Mouse (Mus musculus) lung, postnatal 0 days (tissue): ENCODE data around the gene Klhl23. TPM values are rescaled to one million over a fixed set of nuclear protein-coding genes. Genes with fewer than 3 reads are reported as not detected.
A peak's percentile ranks its signal among the peaks of the same experiment; 100 is the strongest.

ENCODE experiments used
- ATAC-seq: fragments of 200-750 bp; cut with Nextera tagmentation; 2 replicates; pipeline ENCODE4 v1.8.0; 2017; ENCODE audit warnings: moderate library complexity
- DNase-seq: peaks from one replicate; pipeline ENCODE4 v3.0.0-alpha.2; 2016; ENCODE audit warnings: low spot score
- H3K27ac ChIP-seq: fragments of 300-500 bp; sonication (generic); 2 replicates; pipeline ENCODE4 v1.5.1; 2014; ENCODE audit warnings: antibody characterized with exemption, mild to moderate bottlenecking, low read length, mixed read lengths
- H3K27me3 ChIP-seq: fragments of 300-500 bp; sonication (generic); replicated peaks from 2 replicates; pipeline ENCODE4 v1.6.1; 2014; ENCODE audit warnings: low read length, mixed read lengths; ENCODE audit not compliant: insufficient read depth
- H3K36me3 ChIP-seq: fragments of 300-500 bp; sonication (generic); 2 replicates; pipeline ENCODE4 v1.6.1; 2014; ENCODE audit warnings: low read length, mixed read lengths; ENCODE audit not compliant: insufficient read depth
- H3K4me1 ChIP-seq: fragments of 300-500 bp; sonication (generic); 2 replicates; pipeline ENCODE4 v1.6.1; 2014; ENCODE audit warnings: antibody characterized with exemption, low read depth, low read length, mixed read lengths; ENCODE audit not compliant: insufficient read depth
- H3K4me2 ChIP-seq: fragments of 300-500 bp; sonication (generic); replicated peaks from 2 replicates; pipeline ENCODE4 v1.6.1; 2014; ENCODE audit warnings: low read depth, mild to moderate bottlenecking, low read length, moderate library complexity, mixed read lengths
- H3K4me3 ChIP-seq: fragments of 300-500 bp; sonication (generic); 2 replicates; pipeline ENCODE4 v1.5.1; 2014; ENCODE audit warnings: low read depth, low read length
- H3K9ac ChIP-seq: fragments of 300-500 bp; sonication (generic); replicated peaks from 2 replicates; pipeline ENCODE4 v1.6.1; 2014; ENCODE audit warnings: low read depth, mild to moderate bottlenecking
- H3K9me3 ChIP-seq: fragments of 300-500 bp; sonication (generic); 2 replicates; pipeline ENCODE4 v1.6.1; 2016; ENCODE audit warnings: low read length, mixed read lengths
- CTCF ChIP-seq: IDR thresholded peaks from 2 replicates; pipeline ENCODE4 v1.5.1; 2016; ENCODE audit warnings: antibody characterized with exemption, mild to moderate bottlenecking
- EP300 ChIP-seq: IDR thresholded peaks from 2 replicates; pipeline ENCODE4 v1.6.1; 2016; ENCODE audit warnings: antibody characterized with exemption, mild to moderate bottlenecking, control low read depth
- WGBS: fragments of 180-500 bp; shearing (Covaris S2); extraction: QIAGEN DNeasy Blood & Tissue Kit; methylation state at CpG from one replicate; pipeline ENCODE4 v1.1.7; 2014; 5-methylcytosine and 5-hydroxymethylcytosine counted together
- polyA plus RNA-seq: library from polyadenylated mRNA; unstranded; fragments of >200 nt; fragmentation: Nextera tagmentation; extraction: Ambion mirVana; gene quantifications from 2 replicates; pipeline ENCODE4 v1.2.1, GENCODE M21; 2015

Gene Klhl23
- polyA plus RNA-seq, 1 experiment from 2014 or later = 30.3 TPM

DNA sequence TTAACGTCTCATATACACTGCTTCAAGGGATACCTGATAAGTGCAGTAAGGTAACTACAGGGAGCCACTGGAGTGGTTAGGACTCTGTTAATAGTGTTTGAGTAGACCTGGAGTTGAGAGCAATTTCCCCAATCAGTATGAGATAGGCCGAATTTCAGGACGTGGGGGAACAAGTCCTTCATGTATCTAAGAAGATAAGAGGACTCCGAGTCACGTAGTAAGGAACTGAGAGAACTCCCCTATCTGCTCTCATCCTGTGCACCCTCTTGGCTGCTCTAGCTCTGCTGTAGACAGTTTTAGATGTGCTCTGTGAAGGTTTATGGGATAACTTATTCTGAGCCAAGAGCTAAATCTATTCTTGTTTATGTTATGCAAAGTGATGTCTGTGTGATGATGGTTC lies 5.2 kb upstream of the Klhl23 start:
- H3K27ac ChIP-seq = no peak overlapping the region

DNA sequence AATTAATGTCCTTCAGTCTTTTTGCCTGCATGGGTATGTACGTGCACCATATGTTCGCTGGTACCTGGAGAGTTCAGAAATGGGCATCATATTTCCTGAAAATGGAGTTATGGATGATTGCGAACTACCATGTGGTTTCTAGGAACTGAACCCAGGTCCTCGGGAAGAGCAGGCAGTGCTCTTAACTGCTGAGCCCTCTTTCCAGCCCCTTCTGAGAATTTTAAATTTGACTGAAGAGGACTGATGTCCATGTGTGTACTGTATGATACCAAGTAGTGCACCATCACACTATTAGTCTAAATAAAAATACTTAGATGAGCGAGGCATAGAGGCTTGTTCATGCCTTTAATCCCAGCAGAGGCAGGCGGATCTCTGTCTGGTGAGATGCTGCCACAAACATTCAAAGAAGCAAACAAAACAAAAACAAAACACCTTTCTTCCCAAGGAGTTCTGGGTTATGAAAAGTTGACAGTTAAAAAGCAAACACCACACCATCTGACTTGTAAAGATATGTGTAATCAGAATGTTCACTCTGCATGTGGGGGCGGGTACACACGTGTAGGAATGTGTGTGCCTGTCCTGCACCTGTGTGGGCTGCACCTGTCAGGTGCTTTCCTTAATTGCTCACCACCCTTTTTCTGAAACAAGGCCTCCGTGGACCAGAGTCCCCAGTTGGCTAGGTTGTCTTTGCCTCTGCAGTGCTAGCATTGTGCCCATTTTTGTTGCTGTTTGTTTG lies 3.2 kb upstream of the Klhl23 start:
- no peak for ATAC-seq
- Histone ChIP-seq H3K4me3 (no peak overlapping the region), H3K27me3 (no peaks in the 10 kb centered on the region), H3K9me3 (no peaks in the 10 kb centered on the region), H3K4me1 (no peaks in the 10 kb centered on the region), H3K4me2 (no peak overlapping the region), H3K27ac (no peak overlapping the region), H3K36me3 (no peaks in the 10 kb centered on the region), H3K9ac (no peak overlapping the region)
- 78% methylated on average over 9 of the region's 9 CpGs for WGBS
- DNase-seq = no peak
- TF ChIP-seq EP300 (no peak), CTCF (no peak)

More for the DNA sequence above, 5.2 kb upstream of the Klhl23 start:
- Histone ChIP-seq H3K27me3 (no peaks in the 10 kb centered on the region), H3K9ac (no peak overlapping the region), H3K9me3 (no peaks in the 10 kb centered on the region), H3K4me3 (no peak overlapping the region), H3K4me1 (no peaks in the 10 kb centered on the region), H3K36me3 (no peaks in the 10 kb centered on the region), H3K4me2 (no peak overlapping the region)
- WGBS = 28% methylated on average over 5 of the region's 5 CpGs
- peak; percentile 81 for ATAC-seq
- TF ChIP-seq EP300 = no peak
- TF ChIP-seq CTCF = no peak
- no peak for DNase-seq

DNA sequence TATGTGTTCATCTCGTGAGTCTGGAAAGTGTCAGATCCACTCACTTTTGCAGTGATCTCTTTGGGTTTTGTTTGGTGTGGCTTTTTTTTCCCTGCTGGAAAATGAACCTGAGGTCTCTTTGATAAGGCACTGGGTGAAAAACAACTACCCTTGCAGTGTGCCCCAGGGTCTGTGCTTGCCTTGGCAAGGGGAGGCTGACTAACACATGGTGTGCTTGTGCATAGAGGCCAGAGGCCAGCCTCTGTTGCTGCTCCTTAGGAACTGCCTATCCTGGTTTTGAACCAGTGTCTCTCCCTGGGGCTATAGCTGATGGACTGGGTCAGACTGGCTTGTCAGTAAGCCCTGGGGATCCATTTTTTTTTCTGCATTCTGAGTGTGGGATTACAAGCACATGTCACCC lies 1.5 kb upstream of the Klhl23 start:
- no peaks in the 10 kb centered on the region for H3K9me3 ChIP-seq
- 69% methylated on average over 1 of the region's 1 CpGs for WGBS
- H3K4me1 ChIP-seq = no peaks in the 10 kb centered on the region
- no peak overlapping the region for H3K9ac ChIP-seq
- H3K4me2 ChIP-seq = no peak overlapping the region
- H3K27me3 ChIP-seq = no peaks in the 10 kb centered on the region
- ATAC-seq (no peak), DNase-seq (no peak)
- no peak for TF ChIP-seq EP300
- TF ChIP-seq CTCF = no peak
- no peak overlapping the region for H3K27ac ChIP-seq
- H3K4me3 ChIP-seq = no peak overlapping the region
- H3K36me3 ChIP-seq = no peaks in the 10 kb centered on the region

DNA sequence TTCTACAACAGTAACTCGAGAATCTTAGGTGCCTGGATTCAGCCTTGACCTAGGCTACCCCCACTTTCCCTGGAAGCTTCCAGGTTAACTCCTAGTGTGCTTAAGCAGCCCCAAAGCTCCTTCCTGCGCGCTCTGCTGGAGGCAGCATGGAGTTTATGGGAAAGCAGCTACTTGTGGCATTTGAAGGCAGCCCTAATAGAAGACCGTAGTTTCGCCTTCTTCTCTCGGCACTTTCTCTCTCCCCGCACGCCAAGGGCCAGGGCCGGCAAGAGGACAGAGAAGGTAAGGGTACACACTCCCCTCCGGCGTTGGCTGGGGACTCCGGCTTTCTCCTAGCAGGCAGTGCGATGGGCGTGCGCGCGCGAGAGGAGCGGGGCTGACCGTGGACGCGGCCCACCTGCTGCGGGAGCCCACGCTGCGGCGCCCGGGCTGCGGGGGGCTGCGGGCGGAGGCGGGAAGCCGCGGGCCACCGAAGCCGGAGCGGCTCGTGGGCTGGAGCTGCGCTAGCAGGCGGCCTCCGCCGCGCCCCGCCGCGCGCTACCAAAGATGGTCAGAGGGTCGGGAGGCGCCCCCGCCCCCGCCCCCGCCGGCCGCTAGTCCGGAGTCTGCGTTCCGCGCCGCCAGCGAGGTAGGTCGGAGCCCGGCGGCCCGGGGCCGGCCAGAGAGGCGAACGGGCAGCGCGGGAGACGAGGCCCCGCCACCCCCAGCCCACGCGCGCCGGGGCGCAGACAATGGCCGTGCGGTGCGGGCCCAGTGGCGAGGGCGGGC lies 801 bp downstream of the Klhl23 start:
- peak; percentile 51 for DNase-seq
- H3K4me2 ChIP-seq = peak overlapping the region; percentile 85
- no peaks in the 10 kb centered on the region for H3K36me3 ChIP-seq
- 4% methylated on average over 46 of the region's 80 CpGs for WGBS
- no peak for TF ChIP-seq EP300
- TF ChIP-seq CTCF = no peak; the same call in 1 of the 2 replicates
- H3K27ac ChIP-seq = peak overlapping the region; percentile 78
- H3K27me3 ChIP-seq = no peaks in the 10 kb centered on the region
- peak overlapping the region; percentile 55 for H3K9ac ChIP-seq
- H3K9me3 ChIP-seq = no peaks in the 10 kb centered on the region
- no peaks in the 10 kb centered on the region for H3K4me1 ChIP-seq
- peak; percentile 60 for ATAC-seq
- peak overlapping the region; percentile 67 for H3K4me3 ChIP-seq

DNA sequence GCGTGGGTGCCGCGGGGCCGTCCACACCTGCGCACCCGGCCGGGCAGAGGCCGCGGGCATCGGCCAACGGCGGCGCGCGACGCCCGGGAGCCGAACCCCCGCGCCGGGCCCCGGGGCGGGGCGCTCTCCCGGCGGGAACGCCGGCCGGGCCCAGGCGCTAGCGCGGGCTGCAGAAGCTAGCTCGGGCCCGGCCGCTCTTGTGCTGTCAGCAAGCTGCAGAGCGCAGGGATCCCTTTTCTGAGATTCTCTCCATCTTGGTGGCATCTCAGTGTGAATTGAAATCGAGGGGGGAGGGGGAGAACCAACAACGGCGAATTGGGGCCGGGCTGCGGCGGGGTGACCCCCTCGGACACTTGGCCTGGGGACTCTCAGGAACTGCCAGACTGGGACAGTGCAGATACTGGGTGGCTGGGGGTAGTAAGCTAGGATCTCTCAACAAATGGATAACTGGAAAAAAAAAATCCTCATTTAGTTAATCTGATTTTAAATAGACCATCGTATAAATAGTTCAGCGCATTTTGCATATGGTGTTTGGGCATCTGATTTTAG lies 1.5 kb downstream of the Klhl23 start:
- 2% methylated on average over 30 of the region's 45 CpGs for WGBS
- no peaks in the 10 kb centered on the region for H3K9me3 ChIP-seq

DNA sequence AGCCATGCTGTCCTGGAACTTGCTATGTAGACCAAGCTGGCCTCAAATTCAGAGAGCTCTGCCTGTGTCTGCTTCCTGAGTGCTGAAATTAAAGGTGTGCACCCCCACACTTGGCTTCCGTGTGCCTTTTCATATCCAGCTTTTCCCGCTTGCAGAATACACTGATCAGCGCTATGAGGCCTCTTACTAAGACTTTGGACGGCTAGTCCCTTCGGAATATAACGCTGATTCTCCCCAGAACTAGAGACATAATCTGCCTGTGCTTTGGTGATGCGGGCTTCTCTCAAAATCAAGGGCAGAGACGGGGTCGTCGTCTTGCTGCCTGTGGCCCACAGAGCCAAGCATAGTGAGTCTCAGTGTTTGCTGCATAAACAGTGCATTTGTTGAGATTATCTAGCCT lies 4.2 kb downstream of the Klhl23 start:
- Histone ChIP-seq H3K27me3 (no peaks in the 10 kb centered on the region), H3K9me3 (no peaks in the 10 kb centered on the region), H3K4me1 (no peaks in the 10 kb centered on the region), H3K4me3 (no peak overlapping the region), H3K4me2 (no peak overlapping the region), H3K36me3 (no peaks in the 10 kb centered on the region), H3K9ac (no peak overlapping the region), H3K27ac (no peak overlapping the region; the same call in 1 of the 2 replicates)
- no peak for TF ChIP-seq CTCF
- TF ChIP-seq EP300 = no peak
- DNase-seq = no peak
- WGBS = 63% methylated on average over 10 of the region's 10 CpGs
- no peak for ATAC-seq

More for the DNA sequence above, 1.5 kb downstream of the Klhl23 start:
- Histone ChIP-seq H3K9ac (peak overlapping the region; percentile 55), H3K4me3 (peak overlapping the region; percentile 67), H3K4me1 (no peaks in the 10 kb centered on the region), H3K27ac (peak overlapping the region; percentile 78), H3K4me2 (peak overlapping the region; percentile 85), H3K27me3 (no peaks in the 10 kb centered on the region), H3K36me3 (no peaks in the 10 kb centered on the region)
- peak; percentile 36 for DNase-seq
- no peak for TF ChIP-seq EP300
- TF ChIP-seq CTCF = no peak
- ATAC-seq = peak; percentile 73
